Mouse (Mus musculus) heart, embryonic 13.5 days (tissue): ENCODE measurements at regions not wholly inside any gene's neighbourhood (a gene's known extent, or its start where the extent isn't known, plus 50 kb on each side); places are given as distances from the start of the nearest gene placed in this dataset.
"Not testable (repeated sequence)": the region's sequence is repeated elsewhere in the genome, so short reads cannot be mapped to it uniquely, and the experiment has no call there.

Source experiments
- ATAC-seq: fragments of 200-750 bp; cut with Nextera tagmentation; 2 replicates; pipeline ENCODE4 v1.8.0; 2017; ENCODE audit warnings: moderate TSS enrichment; ENCODE audit not compliant: insufficient number of reproducible peaks, low FRiP score, low TSS enrichment; ENCODE audit errors: extremely low read depth
- H3K27ac ChIP-seq: fragments of 300-500 bp; sonication (generic); replicated peaks from 2 replicates; pipeline ENCODE4 v1.5.1; 2015; ENCODE audit warnings: moderate library complexity, mild to moderate bottlenecking, inconsistent platforms
- H3K27me3 ChIP-seq: fragments of 300-500 bp; sonication (generic); replicated peaks from 2 replicates; pipeline ENCODE4 v1.6.1; 2015; ENCODE audit warnings: mild to moderate bottlenecking, inconsistent platforms
- H3K36me3 ChIP-seq: fragments of 300-500 bp; sonication (generic); 2 replicates; pipeline ENCODE4 v1.6.1; 2015; ENCODE audit warnings: mild to moderate bottlenecking, inconsistent platforms
- H3K4me1 ChIP-seq: fragments of 300-500 bp; sonication (generic); 2 replicates; pipeline ENCODE4 v1.6.1; 2015; ENCODE audit warnings: inconsistent platforms
- H3K4me2 ChIP-seq: fragments of 300-500 bp; sonication (generic); 2 replicates; pipeline ENCODE4 v1.6.1; 2015; ENCODE audit warnings: inconsistent platforms, mild to moderate bottlenecking, moderate library complexity
- H3K4me3 ChIP-seq: fragments of 300-500 bp; sonication (generic); 2 replicates; pipeline ENCODE4 v1.5.1; 2015; ENCODE audit warnings: moderate library complexity, mild to moderate bottlenecking, inconsistent platforms
- H3K9ac ChIP-seq: fragments of 300-500 bp; sonication (generic); 2 replicates; pipeline ENCODE4 v1.6.1; 2015; ENCODE audit warnings: inconsistent platforms, mild to moderate bottlenecking, moderate library complexity
- H3K9me3 ChIP-seq: fragments of 300-500 bp; sonication (generic); 2 replicates; pipeline ENCODE4 v1.6.1; 2016; ENCODE audit warnings: inconsistent platforms
- WGBS: fragments of 180-500 bp; shearing (Covaris S2); methylation state at CpG from one replicate; pipeline ENCODE4 v1.1.7; 2015; ENCODE audit warnings: mixed read lengths; 5-methylcytosine and 5-hydroxymethylcytosine counted together

DNA sequence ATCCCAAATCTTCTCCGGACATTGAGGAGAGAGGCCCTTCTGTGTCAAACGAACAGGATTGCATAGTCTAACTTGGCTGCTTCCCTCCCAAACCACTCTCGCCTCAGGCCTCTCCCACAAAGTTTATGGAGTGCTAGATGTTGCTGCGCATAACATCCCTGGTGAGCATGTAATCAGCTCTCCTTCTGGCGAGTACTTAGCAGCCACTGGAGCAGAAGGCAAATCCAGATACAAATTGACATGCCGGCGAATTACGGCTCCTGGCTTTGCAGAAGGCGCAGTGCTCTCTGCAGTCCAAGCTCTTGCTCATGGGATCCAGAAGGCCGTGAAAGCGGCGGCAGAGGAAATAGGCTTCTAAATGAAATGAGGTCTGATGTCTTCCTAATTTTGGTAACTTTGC is 338.2 kb upstream of the Gm6657 start:
- WGBS = 70% methylated on average over 12 of the region's 12 CpGs
- H3K36me3 ChIP-seq = no peaks in the 10 kb centered on the region
- H3K27me3 ChIP-seq = no peaks in the 10 kb centered on the region
- no peak overlapping the region for H3K9ac ChIP-seq
- no peaks in the 10 kb centered on the region for H3K9me3 ChIP-seq
- H3K4me1 ChIP-seq = peaks cover 19% of the 10 kb centered on the region
- no peak overlapping the region for H3K4me2 ChIP-seq
- no peak for ATAC-seq
- no peak overlapping the region for H3K27ac ChIP-seq
- no peak overlapping the region for H3K4me3 ChIP-seq

DNA sequence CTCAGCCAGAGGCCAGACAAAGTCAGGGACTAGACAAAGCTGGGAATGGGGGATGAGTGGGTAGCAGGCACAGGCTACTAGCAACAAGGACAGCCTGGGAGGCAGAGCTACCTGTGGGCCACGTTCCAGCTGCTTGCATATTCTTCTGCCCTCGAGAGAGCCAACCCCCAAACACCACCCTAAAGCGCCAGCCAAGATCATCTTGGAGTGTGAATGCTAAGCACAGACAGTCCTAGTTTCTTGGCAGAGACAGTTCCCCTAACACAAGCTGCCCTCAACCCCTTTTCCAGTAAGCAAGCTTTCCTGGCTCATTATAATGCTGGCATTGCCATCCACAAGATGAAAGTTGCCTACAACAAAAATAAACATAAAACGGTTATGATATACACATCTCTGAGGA is 336.8 kb upstream of the Gm6657 start:
- no peak overlapping the region for H3K4me2 ChIP-seq
- H3K4me1 ChIP-seq = peaks cover 14% of the 10 kb centered on the region
- no peak for ATAC-seq
- no peaks in the 10 kb centered on the region for H3K36me3 ChIP-seq
- no peaks in the 10 kb centered on the region for H3K27me3 ChIP-seq
- H3K4me3 ChIP-seq = no peak overlapping the region
- H3K9ac ChIP-seq = no peak overlapping the region
- no peaks in the 10 kb centered on the region for H3K9me3 ChIP-seq
- H3K27ac ChIP-seq = no peak overlapping the region
- 72% methylated on average over 4 of the region's 4 CpGs for WGBS

DNA sequence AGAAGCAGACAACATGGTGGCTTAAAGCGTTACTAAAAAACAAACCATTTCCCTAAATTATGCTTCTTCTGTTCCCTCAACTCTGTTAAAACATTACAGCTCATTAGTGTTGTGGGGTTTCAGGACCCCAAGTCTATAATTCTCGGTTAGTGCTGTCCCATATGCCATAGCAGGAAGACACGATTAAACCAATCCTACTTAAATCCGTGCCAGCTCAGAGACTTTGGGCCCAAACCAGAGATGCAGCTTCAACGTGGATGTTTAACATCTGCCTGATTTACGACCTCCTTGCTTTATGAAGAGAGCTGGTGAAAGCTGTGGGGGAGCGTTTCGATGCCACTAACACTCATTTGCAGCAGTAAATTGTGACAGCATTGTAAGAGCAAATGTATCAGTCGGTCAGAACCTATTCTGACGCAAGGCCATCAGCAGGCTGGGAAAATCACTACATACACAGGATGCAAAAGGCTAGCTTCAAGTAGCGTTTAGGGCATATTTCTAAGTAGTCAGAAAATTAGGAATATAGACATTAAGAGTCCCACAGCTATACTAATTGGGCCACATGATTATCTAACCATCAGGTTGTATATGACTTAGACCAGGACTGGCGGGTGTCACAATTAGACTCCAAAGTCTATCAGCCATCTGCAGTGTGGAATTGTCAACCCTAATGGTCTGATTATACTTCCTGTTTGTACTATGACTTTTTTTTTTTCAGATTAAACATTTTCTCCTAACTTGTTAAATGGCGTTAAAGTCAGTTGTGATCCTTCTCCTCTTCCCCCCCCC is 333.1 kb upstream of the Gm6657 start:
- 74% methylated on average over 13 of the region's 13 CpGs for WGBS
- ATAC-seq = no peak

DNA sequence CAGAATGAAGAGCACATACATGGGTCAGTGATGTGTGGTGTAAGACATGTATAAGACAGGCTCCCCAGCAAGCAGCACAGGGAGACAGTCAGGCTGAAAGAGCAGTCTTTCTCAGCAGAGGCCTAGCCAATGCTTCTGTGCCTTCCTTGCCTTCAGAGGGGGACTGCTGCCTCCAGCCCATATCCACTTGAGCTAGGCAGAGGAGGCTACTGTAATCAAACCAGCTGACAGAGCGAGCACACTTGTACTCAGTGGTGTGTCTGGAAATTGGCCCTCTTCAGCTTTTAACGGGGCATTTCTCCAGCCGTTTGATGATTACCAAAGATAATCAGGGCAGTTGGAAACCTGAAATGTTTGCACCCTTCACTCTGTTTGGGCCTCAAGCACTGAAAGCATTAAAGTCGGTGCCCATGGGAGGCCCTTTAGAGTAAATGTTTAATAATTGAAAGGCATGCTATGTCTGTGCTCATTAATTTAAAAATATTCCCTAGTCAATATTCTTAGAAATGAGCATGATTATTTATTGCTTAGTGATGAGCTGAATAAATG is 326.0 kb upstream of the Gm6657 start:
- Histone ChIP-seq H3K27me3 (no peaks in the 10 kb centered on the region), H3K27ac (no peak overlapping the region), H3K9me3 (no peaks in the 10 kb centered on the region), H3K4me2 (no peak overlapping the region), H3K4me1 (no peaks in the 10 kb centered on the region), H3K9ac (no peak overlapping the region), H3K4me3 (no peak overlapping the region), H3K36me3 (no peaks in the 10 kb centered on the region)
- 40% methylated on average over 4 of the region's 4 CpGs for WGBS
- no peak for ATAC-seq

More for the DNA sequence above, 333.1 kb upstream of the Gm6657 start:
- Histone ChIP-seq H3K27ac (no peak overlapping the region), H3K36me3 (no peaks in the 10 kb centered on the region), H3K4me1 (no peaks in the 10 kb centered on the region), H3K4me2 (no peak overlapping the region), H3K27me3 (no peaks in the 10 kb centered on the region), H3K9ac (no peak overlapping the region), H3K9me3 (no peaks in the 10 kb centered on the region), H3K4me3 (no peak overlapping the region)

DNA sequence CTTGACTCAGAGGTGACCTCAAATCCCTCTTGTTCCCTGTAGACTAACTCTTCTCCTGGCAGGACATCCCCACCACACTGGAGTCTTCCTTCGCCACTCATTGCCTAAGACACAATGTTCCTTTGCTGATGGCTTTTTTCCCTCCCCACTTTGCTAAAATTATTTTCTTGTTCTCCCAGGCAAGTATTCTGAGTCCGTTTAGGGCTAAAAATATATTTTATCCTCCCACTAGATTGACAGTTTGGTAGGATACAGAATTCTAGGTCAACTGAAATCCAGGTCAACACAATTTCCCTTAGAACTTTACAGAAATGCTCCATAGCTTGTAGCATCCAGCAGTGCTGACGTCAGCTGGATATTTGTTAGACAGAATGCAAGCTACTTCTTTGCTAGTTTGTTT is 324.7 kb upstream of the Gm6657 start:
- no peaks in the 10 kb centered on the region for H3K36me3 ChIP-seq
- no peak overlapping the region for H3K27ac ChIP-seq
- no peaks in the 10 kb centered on the region for H3K27me3 ChIP-seq
- H3K9me3 ChIP-seq = no peaks in the 10 kb centered on the region
- ATAC-seq = no peak
- 64% methylated on average over 3 of the region's 3 CpGs for WGBS
- no peak overlapping the region for H3K4me2 ChIP-seq
- H3K9ac ChIP-seq = no peak overlapping the region
- no peaks in the 10 kb centered on the region for H3K4me1 ChIP-seq
- H3K4me3 ChIP-seq = no peak overlapping the region

DNA sequence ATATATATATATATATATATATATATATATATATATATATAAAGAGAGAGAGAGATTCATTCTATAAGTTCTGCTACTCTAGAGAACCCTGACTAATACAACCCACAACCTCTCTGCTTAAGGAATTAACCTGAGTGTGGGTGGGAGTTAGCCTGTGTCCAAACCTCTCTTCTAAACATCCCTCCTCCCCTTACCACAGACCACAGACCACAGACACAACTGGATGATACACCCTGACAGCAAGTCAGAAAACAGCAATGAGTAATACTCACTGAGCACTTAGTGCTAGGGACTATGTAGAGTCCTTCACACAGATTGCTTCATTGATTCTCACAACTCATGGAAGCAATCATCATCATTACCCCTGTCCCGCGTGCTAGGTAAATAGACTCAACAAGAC is 306.7 kb upstream of the Gm6657 start:
- H3K9me3 ChIP-seq = no peaks in the 10 kb centered on the region
- no peaks in the 10 kb centered on the region for H3K4me1 ChIP-seq
- WGBS = 84% methylated on average over 2 of the region's 2 CpGs
- no peaks in the 10 kb centered on the region for H3K27me3 ChIP-seq
- no peak for ATAC-seq
- no peaks in the 10 kb centered on the region for H3K36me3 ChIP-seq
- H3K4me3 ChIP-seq = no peak overlapping the region
- H3K9ac ChIP-seq = no peak overlapping the region
- no peak overlapping the region for H3K4me2 ChIP-seq
- H3K27ac ChIP-seq = no peak overlapping the region

DNA sequence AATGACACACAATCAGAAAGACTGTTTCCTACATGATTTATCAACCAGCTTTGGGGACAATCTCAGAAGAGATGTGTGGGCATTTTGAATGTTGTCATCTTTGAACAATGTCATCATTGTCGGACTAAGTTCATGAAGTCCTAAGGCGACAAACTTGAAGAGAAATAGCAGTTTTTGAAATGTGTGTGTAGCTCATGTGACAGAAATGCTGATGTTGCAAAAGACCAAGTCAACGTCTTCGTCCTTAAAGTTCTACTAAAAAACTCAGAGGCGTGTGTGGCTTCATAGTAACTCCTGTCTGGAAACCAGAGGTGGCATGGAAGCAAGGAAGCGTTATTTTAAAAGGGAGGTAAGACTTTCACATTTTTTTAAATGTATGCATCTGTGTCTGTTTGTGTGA is 302.6 kb upstream of the Gm6657 start:
- Histone ChIP-seq H3K36me3 (no peaks in the 10 kb centered on the region), H3K9me3 (no peaks in the 10 kb centered on the region), H3K4me2 (no peak overlapping the region), H3K9ac (no peak overlapping the region), H3K4me1 (no peaks in the 10 kb centered on the region), H3K27ac (no peak overlapping the region), H3K27me3 (no peaks in the 10 kb centered on the region), H3K4me3 (no peak overlapping the region)
- 82% methylated on average over 6 of the region's 6 CpGs for WGBS
- no peak for ATAC-seq

DNA sequence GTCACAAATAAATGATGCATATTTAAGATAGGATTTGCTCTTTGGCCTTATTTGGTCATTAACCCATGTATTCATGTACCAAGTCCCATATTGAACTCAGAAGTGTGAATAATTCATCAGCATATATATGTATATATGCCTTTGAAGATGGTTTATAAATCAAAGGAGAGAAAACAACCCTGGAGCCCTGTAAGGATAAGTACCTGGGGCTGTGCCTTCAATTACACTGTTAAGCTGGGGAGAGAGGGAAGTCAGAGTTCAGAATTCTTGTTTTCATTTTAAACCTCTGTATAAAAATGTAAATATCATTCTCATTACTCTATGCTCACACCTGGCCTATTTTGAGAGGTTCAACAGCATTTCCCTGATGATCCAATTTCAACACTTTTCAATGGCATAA is 299.8 kb upstream of the Gm6657 start:
- no peak overlapping the region for H3K27ac ChIP-seq
- H3K4me1 ChIP-seq = no peaks in the 10 kb centered on the region
- no peak overlapping the region for H3K9ac ChIP-seq
- H3K4me2 ChIP-seq = no peak overlapping the region
- ATAC-seq = no peak
- H3K27me3 ChIP-seq = no peaks in the 10 kb centered on the region
- H3K9me3 ChIP-seq = no peaks in the 10 kb centered on the region
- no peaks in the 10 kb centered on the region for H3K36me3 ChIP-seq
- H3K4me3 ChIP-seq = no peak overlapping the region

DNA sequence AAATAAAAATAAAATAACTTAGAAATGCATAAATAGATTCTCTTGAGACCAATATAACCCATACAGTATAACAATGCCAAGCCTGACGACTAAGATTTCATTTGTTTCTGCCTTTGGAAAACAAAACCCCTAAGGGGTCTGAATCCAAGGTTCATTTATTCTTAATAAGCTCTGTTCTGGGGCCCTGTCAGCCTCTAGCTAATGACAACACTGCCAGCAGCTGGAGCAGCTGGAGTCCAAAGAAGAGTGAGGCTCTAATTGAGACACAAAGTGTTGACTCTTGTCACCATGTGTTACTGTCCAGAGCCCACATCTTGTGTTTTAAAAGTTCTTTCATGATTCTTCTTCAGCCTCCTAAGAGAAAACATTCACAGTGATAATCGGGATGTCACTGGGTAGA is 298.5 kb upstream of the Gm6657 start:
- no peak overlapping the region for H3K4me3 ChIP-seq
- no peaks in the 10 kb centered on the region for H3K4me1 ChIP-seq
- WGBS = 63% methylated on average over 2 of the region's 2 CpGs

DNA sequence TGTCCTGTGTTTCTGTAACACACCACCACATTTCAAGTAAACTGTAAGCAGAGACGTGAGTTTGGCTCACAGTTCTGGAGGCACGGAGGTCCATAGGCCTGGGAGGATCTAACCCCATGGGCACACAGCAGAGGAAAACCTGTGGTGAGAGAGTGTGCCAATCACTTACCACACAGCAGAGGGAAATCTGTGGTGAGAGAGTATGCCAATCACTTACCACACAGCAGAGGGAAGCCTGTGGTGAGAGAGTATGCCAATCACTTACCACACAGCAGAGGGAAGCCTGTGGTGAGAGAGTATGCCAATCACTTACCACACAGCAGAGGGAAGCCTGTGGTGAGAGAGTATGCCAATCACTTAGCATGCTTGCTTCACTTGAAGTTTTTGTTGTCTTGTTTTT is 295.1 kb upstream of the Gm6657 start:
- 72% methylated on average over 2 of the region's 2 CpGs for WGBS
- not testable (repeated sequence) for H3K4me1 ChIP-seq, H3K4me3 ChIP-seq, H3K36me3 ChIP-seq, H3K27me3 ChIP-seq, ATAC-seq, H3K4me2 ChIP-seq, H3K9me3 ChIP-seq, H3K27ac ChIP-seq, H3K9ac ChIP-seq

More for the DNA sequence above, 298.5 kb upstream of the Gm6657 start:
- H3K4me2 ChIP-seq = no peak overlapping the region
- no peaks in the 10 kb centered on the region for H3K27me3 ChIP-seq
- no peaks in the 10 kb centered on the region for H3K9me3 ChIP-seq
- H3K27ac ChIP-seq = no peak overlapping the region
- H3K36me3 ChIP-seq = no peaks in the 10 kb centered on the region
- no peak overlapping the region for H3K9ac ChIP-seq
- no peak for ATAC-seq

DNA sequence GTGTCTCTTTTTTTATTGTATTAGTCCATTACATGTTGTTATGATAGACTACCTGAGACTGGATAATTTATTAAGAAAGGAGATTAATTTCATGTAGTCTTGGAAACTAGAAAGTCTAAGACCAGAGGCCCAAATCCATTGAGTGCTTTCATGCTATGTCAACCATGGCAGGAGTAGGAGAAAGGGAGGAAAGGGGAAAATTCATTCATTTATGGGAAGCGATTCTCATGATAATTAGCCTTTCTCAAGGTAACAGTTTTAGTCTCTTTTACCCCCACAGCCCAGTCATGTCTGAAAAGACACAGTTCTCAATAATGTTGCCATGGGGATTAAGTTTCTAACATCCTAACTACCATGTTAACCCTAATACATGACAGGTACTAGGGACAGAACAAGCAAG is 292.8 kb upstream of the Gm6657 start:
- Histone ChIP-seq H3K4me2 (no peak overlapping the region), H3K9me3 (no peaks in the 10 kb centered on the region), H3K27ac (no peak overlapping the region), H3K9ac (no peak overlapping the region), H3K36me3 (no peaks in the 10 kb centered on the region), H3K4me1 (no peaks in the 10 kb centered on the region), H3K27me3 (no peaks in the 10 kb centered on the region), H3K4me3 (no peak overlapping the region)
- no peak for ATAC-seq
- WGBS = 91% methylated on average over 1 of the region's 1 CpGs

DNA sequence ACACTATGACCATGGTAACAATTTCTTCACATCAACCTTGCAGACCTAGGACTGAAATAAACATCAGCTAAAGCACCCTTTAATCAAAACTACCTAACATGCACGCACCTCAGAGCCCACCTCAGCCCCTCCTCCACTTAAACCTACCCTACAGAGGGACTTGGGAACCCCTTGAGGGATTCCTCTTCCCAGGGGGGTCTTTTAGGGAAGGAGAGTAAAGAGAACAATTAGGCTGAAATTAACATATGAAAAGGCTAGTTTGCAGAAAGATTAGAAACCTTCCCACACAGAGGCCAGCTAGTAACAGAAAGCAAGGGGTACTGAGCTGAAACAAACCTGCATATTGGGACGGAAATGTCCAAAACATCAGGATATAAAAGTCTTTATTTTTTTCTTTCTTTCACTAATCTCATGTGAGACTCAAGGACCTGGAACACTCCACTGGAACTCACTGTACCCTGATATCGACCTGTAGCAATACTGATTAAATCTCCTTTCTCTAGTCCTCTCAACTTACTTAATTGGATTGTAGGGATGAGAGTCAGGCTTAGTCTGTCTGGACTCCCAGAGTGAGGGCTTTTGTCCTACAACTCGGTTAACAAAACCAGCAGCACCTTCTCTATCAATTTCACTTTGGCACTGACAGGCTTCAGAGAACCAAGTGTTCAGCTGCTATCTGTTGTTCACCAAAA is 281.0 kb upstream of the Gm6657 start:
- no peaks in the 10 kb centered on the region for H3K4me1 ChIP-seq
- no peaks in the 10 kb centered on the region for H3K9me3 ChIP-seq
- 36% methylated on average over 4 of the region's 4 CpGs for WGBS
- H3K27me3 ChIP-seq = no peaks in the 10 kb centered on the region
- H3K9ac ChIP-seq = no peak overlapping the region
- no peaks in the 10 kb centered on the region for H3K36me3 ChIP-seq
- no peak overlapping the region for H3K4me2 ChIP-seq
- H3K4me3 ChIP-seq = no peak overlapping the region
- no peak overlapping the region for H3K27ac ChIP-seq
- ATAC-seq = no peak
